Mouse (Mus musculus) T-helper 1 cell (primary cell): Measurements from ENCODE around the gene Natd1.

Source experiments
- in situ Hi-C: fragments of 300-600 bp; cut with MboI, MseI; formaldehyde crosslinking; loops from one replicate; pipeline ENCODE4 v1.15.1; 2025; ENCODE audit warnings: high pct_unique_total_duplicates

Gene Natd1

DNA sequence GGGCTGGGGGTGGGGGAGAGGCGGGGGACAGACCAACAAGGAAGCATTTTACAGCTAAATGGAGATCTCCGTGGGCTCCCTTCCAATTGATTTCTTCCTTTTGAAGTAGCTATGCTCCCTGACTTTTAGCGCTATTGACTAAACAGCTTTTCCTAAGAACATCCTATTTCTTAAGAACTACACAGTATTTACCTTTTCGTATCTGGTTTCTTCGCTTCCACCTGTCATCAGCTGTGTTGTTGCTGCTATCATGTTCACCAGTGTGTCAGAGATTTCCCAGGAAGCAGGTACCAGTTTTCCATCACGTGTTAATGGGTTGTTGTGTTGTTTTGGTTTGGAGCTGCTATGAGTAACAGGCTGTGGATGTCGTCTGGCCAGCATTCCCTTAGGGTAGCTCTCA, at the start of gene Natd1:
Gene Natd1, minus strand, starts transcription at position 260 of the 400 bp plus-strand sequence.
- in situ Hi-C loops: no loop called here

DNA sequence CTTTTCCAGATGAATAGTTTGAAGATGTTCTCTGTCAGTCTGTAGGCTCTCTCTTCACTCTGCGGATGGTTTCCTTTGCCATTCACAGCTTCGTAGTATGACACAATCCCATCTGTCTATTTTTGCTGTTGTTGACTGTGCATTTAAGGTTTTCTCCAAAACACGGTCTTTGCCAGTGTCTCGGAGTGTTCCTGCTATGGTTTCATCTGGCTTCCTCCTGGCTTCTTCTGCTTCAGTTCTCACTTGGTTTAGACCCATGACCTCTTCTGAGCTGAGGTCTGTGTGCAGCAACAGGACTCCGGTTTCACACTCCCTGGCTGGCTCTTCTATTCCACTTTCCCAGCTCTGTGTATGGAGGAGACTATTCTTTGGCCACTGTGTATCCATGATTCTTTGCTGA, 48.2 kb upstream of the Natd1 start:
- in situ Hi-C loops: loop anchor here (5.0 kb wide), 1 partner anchor 45 kb away; no protein-coding TSS in a partner anchor

DNA sequence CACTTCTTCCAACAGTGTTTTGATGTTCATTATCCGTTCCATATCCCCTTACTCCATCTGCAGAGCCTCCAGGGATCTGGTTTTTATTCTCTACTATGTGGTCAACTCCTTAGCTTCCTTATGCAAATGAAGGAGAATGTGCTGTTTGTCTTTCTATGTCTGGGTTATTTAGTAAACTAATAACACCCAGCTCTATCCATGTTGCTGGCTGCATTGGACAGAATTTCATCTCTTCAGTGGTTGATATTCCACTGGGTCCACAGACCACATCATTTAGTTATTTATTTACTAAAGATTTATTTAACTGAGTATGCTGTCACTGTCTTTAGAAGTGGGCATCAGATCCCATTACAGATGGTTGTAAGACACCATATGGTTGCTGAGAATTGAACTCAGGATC, 46.6 kb upstream of the Natd1 start:
- in situ Hi-C loops: loop anchor here (5.0 kb wide), 1 partner anchor 46 kb away; no protein-coding TSS in a partner anchor

DNA sequence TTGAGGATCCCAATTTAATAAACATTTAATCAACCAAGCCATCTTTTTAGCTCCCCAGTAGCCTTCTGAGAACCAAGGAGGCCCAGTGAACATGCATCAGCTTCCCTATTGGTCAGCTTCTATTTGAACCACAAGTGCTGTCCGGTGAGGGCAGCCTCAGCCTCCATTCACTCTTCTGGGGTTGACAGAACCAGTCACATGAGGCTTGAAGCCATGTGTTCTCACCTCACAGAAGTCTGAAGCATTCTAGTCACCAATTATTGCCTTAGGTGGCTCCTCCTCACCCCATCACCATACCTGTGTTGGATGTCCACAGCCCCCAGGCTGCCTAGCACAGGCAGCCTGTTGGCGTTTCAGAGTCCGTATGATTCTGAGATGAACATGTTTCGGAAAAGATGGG, 44.4 kb upstream of the Natd1 start:
- in situ Hi-C loops: no loop called here

DNA sequence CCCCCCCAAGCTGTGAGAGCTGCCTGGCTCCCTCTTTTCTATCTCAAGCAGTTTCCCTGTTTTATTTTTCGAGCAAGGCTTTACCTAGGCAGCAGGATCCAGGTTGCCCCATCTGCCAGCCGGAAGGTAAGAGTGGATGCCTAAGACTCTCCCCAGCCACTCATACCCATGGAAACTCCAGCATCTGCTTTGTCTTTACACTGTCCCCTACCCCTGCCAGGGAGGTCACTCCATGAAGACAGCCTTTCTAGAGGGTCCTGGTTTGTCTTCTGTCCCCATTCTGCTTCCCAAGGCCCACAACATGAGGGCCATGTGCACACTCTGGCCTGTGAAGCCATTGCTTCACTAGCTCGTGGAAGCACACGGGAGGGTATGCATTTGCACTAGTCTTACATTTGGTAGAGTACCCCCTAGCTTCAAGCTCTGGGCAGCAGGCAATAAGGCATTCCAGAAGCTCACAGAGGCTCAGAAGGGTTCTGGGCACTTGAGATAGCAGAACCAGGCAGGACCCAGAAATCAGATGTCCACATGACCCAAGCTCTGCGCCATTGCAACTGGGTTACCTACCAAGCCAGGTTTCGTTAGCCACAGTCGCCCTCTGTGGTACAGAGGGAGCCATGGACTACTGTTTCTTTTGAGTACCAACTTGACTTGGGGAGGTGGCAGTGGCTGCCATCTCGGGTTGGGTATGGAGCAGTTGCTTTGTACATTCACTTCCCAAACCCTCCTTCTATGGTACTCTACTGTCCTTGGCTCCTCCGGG, 41.3 kb upstream of the Natd1 start:
- in situ Hi-C loops: no loop called here

DNA sequence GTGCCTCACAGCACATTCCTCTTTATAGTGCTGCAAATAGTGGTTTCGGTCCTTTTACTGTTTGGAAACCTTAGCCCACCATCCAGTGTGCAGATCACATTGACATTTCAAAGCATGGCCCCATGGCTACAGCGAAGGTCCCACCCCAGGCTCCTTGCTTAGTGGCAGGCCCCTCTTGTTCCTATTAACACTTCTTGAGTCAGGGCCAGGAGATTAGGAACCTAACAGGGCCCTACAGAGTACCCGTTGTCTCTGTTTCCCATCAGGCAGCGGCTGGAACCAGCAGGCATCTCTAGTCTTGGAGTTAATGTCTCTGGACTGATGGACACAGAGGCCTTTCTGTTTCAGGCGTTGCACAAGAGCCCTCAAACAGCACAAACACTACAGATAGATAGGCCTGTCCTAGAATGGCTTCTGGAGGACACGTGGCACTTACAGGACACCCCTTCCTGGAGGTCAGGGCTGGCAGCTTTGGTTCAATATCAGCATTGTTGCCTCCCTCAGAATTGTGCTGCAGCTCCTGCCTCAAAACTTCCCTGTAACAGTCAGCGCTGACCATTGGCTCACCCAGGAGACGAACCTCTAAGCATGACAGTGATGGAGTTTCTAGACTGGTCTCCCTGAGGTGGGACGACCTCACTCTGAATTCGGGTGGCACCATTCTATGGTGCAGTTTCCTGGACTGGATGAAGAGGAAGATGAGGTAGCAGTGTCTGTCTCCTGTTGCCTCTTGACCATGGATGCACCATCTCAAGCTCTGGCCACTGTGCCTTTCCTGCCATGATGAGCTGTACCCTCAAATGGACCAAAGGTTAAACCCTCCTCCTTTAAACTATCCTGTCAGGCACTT, 39.9 kb upstream of the Natd1 start:
- in situ Hi-C loops: no loop called here

DNA sequence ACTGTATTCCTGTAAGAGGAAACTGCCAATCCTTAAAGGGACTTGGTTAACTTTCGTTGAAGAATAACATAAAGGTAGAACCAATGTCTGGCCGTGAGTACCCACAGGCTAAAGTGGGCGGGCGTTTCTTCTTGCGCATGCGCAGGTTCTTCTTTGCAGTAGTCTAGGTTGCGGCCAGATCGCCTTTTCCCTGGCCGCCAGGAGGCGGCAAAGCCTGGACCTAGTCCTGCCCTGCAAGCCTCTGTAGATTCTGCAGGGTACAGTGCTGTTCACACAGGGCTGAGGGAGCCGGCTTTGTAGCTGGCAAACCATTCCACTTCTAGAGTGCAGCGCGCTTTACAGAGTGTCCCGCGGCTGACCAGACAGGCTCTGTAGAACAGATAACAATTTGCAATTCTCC, 39.3 kb upstream of the Natd1 start:
- in situ Hi-C loops: no loop called here

DNA sequence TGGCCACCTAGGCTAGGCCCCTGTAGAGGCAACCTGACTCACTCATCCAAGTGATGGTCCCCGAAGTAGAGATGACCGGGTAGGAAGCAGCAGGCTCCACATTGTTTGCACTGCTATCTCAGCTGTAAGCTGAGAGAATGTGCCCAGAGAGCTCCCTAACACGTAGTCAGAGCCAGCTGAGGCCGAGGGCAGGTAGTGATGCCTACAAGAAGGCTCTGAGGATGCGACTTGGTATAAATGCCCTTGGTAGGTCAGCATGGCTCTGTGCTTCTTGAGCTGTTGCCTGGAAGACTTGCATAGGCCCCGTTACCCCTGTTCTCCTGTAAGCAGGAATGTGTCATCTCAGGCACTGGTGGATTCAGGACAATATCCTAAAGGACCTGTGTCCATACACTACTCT, 38.4 kb upstream of the Natd1 start:
- in situ Hi-C loops: no loop called here

DNA sequence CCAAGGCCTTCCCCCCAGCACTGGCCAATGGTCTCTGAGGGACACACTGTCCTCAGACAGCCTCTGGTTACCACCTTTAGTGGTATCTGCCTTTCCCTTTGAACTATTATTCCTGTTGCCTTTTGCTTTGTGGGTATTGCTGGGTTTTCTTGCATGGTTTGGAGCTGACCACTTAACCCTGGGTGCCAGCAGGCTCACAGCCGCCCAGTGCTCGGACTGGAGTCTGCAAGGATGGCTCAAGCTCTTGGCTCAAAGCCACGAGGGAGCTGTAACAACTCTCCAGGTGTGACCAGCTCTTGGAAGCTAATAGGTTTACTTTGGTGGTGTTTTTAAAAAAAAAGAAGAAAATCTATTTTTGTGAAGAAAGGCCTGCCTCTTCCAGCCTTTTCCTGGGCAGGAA, 37.8 kb upstream of the Natd1 start:
- in situ Hi-C loops: no loop called here

DNA sequence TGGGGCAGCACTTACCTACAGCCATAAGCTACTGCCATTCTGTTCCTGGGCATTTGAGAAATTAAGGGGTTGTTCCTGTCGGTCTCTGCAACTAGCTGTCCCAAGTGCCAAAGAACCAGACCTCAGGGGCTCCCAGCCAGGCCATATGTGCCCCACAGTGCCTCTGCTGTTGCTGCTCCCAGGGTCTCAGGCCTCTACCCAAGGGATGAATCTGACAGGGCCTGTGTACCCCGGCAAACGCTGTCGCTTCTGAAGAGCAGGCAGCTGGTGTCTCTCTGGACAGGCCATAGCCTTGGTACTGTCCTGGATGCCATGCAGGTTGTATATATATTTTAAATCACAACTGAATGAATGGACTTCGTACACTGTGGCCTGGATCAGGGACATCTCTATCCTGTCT, 37.3 kb upstream of the Natd1 start:
- in situ Hi-C loops: no loop called here

DNA sequence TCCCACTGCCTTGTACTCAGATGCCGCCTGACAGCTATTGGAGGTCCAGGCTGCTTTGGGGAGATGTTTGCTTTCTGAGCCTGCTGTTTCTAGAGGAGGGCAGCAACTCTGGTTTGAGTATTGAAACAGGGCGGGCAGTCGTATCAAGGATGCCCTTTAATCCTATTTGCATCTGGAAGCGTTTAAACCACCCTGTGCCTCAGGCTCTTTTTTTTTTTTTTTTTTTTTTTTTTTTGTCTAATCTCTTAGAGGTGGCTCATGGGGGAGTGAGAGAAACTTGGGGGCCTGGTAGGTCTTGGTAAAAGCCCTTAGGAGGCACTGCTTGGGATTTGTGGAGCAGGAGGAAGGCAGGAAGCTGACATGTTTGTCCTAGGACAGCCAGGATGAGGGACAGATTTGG, 30.5 kb upstream of the Natd1 start:
- in situ Hi-C loops: no loop called here

DNA sequence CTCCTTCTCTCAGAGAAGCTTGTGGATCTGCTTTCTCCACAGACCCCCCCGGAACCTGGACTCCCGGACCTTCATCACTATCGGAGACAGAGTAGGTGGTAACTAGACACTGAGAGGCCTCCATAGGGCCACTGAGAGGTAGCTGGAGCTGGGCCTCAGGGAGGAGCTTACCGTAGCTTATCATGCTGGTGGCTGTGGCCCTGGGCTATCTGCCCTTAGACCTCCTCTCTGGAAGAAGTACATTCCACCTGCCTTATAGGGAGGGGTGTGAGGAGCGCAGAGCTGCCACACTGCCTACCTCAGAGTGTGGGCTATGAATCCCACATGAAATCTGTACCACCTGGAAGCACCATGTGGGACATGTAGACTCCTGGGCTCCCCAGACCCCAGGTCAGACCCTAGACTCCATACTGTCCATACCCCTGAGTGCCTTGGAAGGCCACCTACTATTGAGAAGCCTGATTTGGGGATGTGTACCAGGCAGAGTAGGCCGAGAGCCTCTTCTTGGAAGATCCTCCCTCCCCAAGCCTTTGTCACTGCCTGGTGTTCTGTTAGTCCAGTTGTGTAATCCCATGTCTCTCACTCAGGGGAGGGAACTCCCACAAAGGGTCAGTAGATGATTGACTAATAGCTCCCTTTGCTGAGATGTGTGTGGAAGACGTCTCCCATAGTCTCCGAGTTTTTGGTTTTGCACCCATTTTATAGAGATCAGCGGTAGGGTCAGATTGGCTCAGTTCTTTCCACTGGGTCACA, 27.9 kb upstream of the Natd1 start:
- in situ Hi-C loops: no loop called here

DNA sequence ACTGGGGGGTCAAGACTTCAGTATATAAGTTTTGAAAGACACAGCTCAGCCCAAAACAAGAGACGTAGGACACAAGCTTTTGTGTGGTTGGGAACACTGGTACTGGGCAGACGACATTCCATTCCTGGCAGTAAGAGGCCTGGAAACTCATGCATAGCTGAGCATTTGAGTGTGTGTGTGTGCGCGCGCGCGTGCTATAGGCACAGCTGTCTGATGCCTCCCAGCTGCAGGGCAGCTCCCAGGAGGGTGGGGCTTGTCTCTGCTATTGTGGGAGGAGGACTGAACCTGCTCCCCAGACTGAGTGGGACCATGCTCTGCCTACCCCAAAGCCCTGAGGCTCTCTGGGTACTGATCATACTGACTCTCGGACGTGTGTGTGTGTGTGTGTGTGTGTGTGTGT, 26.8 kb upstream of the Natd1 start:
- in situ Hi-C loops: no loop called here

DNA sequence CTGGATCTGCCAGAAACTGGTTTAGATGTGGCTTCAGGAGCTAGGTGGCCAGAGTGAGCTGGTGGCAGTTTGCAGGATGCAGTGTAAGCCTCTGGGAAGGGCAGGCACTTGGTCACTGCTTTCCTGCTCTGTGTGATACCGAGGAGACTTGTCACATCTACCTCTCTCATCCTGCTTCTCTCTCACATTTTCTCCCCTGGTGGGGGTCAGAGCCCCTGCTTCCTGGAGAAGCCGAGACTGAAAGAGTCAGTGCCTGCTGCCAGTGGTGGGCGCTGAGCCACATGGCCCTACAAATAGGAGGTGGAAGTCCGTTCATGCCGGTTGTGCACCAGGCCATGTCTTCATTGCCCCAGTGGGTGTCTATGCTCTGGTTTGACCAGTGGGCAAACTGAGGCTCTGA, 26.0 kb upstream of the Natd1 start:
- in situ Hi-C loops: no loop called here

DNA sequence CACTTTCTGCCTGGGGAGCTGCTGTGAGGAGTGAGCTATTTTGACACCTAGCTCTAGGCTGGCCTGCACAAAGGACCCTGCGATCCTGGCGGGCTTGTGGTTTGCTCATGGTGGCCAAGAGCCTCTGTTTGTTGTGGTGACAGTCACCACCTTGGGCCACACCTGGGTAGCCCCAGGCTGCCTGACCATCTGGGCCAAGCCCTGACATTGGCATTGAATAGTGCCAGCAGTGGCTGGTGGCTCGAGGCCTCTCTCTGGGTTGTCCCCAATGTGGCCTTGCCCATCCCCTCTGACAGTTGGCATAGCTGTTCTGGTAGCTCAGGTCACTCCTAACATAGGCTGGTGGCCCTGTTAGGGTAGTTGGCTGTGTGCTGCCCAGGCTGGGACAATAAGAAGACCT, 24.9 kb upstream of the Natd1 start:
- in situ Hi-C loops: no loop called here

DNA sequence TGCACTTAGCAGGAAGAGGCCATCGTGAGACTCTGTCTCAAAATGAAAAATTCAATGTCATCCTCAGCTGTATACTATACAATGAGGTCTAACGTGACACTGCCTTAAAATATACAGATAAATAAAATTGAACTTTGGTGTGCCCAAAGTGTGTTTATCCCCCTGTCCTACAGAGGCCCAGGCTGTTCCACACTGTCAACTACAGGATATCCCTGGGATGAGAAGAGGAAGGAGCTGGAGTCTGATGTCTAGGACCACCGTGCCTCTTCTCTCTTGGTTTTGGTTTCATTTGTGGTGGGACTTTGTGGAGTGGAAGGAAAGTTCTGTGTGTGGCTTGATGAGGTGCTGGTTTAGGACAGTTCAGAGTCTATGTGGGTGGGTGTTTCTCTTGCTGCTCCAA, 23.1 kb upstream of the Natd1 start:
- in situ Hi-C loops: no loop called here

DNA sequence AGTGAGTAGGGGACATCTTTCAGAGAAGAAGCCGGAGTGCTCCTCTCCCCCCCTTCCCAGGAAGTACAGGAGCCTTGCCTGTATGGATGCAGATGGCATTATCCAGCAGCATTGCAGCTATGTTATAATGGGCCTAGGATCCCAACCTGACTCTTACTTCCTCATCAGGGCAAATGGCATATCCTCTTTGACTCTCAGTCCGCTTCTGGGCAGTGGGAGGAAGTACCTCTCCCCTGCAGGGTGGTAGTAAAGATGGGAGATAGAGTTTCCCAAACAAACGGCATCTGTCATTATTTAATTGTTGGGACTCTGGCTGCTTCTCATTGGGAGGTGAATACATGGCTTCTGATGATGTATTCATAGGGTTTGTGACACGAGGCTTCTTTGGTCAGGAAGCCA, 21.4 kb upstream of the Natd1 start:
- in situ Hi-C loops: no loop called here

DNA sequence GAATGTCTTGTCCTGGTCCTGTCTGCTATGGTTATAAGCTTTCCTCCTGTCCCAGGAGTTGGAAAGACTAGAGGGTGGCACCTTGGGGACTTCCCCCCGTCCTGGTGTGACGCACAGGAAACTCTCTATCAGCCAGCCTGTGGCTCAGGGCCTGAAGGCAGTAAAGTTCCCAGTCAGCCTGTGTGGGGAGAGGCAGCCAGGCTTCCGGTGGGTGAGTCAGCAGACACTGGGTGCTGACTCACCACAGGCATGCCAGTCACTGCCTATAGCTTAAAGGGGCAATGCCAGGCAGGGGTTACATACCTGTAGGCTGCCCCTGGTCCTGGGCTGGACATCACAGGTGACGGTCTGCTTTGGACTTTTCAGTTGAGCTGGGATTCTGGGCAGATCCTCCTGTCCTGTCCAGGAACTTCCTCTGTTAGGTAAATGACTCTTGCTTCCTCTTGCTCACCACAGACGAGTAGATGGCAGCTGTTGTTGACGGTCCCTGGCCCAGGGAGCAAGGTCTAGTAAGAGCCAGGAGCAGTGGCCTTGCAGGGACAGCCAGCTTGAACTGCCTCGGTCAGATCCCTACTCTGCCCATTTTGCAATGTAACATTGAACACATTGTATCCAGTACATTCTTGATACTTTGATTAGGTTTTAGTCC, 20.9 kb upstream of the Natd1 start:
- in situ Hi-C loops: no loop called here

DNA sequence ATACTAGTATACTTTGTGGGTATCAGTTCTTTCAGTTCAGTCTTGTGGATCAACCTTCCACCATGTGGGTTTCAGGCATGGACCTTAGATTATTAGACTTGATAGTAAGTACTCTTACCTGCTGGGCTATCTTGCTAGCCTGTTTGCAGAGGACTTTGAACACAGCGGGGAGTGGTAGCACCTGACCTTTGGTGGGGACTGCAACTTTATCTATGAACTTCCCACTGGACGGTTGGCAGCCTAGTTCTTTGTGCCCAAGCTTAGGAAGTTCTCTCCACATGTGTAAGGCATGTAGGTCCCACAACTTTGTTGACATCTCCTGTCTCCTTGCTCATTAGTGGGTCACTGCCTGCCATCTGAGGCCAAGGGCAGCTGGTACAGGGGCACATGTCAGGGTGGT, 20.2 kb upstream of the Natd1 start:
- in situ Hi-C loops: no loop called here

DNA sequence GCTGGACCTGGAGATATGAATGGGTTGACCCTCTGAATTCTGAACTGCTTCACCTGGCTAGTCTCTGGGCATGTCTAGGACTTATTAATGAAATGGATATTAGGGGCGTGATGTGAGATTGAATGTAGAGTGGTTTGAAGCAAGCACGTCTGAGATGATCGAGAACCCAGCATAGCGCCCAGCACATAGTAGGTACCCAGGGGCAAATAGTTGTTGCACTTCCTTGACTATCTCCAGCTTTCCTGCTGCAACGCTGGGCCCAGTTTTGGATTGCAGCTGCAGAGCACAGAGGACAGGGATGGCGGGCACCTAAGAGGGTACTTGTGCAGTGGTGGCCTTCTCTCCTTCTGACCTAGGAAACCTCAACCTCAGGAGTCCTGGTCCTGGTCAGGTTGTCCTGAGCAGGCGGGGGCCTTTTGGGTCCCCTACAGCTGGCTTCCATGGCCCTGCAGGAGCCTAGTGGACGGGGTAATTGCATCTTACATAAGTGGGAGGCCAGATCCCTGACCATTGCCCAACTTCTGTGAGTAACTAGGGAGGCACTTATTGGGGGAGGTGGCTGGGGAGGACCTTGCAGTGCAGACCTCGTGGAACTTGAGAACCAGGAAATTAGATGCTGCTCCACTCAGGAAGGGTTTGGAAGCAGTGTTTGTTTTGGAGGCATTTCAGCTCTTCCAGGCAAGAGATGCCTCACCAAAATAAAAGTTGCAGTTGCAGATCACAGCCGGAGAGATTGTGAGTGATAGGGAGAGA, 18.8 kb upstream of the Natd1 start:
- in situ Hi-C loops: no loop called here

DNA sequence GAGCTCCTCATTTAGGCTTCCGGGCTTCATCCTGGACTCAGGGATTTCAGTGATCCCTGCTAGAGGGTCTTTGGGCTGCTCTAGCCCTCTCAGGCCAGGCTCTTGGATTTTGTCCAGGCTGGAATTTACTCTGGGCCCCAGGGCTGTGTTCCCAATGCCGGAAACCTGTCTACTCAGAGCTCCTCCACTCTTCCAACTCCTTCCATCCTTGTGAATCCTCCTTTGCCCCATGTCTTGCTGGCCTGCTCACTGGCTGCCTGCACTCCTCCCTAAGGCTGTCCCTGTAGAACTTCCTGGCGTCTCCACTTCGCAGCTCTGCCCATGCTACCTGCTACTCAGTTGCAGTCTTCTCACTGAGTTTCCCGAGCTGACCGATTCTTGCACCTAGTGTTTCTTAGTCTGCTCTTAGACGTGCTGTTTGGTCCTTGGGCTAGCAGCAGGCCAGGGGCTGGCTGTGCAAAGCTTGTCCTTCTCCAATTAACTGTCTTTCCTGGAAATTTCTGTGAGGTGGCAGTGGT, 18.0 kb upstream of the Natd1 start:
- in situ Hi-C loops: no loop called here
